Mouse (Mus musculus): Measurements from ENCODE around the gene Wnt11.

The Wnt11 gene

DNA sequence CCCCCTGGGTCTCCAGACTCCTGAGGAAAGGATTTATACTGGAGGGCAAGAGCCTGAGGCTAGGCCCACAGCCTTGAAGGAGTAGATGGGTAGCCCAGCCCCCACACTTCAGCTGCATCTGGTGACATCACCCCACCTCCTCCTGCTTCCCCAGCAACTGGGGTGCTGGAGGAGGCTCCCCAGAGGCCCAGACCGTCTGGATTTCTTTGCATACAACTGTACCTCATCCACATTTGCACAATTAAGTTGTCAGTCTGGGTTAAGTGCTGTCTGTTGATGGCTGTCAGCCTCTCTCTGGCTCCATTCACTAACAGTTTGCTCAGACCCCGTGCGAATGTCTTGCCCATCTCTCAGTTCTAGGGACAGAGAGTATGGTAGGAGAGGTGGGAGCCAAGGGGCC is 6.9 kb upstream of the Wnt11 start:
- no peak for DNase-seq (ENCODE audit: low read depth, low spot score)

DNA sequence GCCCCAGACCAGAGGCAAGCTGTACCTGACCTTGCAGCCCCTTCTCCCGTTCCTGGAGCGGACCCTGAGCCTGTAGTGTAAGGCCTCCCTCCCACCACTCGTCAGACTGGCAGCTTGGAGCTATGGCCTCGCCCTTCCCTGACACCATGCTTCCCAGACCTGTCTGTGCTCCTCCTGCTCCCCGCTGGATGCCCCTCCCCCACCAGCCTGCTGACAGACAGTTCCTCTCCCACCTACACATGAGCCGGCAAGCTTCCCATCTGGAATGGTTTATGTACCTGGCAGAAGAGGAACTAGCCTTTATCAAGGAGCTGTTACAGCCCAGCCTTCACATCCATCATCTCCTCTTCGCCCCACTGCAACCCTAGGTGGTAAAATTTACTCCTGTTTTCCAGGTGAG is 6.0 kb upstream of the Wnt11 start:
- no peak for DNase-seq (ENCODE audit: low read depth, low spot score)

DNA sequence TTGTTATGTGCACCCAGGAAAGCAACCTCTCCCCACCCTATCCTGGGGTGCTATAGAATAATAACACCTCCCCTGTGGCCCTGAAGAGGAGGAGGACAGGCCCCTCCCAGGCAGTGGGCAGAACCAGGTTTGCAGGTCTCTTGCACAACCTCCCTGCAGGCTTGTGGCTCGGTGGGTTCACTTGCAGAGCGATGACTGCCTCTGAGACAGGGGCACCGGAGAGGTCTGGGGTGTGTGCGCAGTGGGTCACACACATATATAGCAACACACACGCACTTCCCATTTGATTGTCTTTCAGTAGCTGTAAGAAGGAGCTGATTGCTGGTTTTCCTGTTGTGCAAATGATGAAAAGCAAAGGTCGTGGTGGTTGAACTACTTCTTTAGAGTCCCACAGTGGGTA is 3.6 kb upstream of the Wnt11 start:
- DNase-seq (ENCODE audit: low read depth, low spot score) = no peak

DNA sequence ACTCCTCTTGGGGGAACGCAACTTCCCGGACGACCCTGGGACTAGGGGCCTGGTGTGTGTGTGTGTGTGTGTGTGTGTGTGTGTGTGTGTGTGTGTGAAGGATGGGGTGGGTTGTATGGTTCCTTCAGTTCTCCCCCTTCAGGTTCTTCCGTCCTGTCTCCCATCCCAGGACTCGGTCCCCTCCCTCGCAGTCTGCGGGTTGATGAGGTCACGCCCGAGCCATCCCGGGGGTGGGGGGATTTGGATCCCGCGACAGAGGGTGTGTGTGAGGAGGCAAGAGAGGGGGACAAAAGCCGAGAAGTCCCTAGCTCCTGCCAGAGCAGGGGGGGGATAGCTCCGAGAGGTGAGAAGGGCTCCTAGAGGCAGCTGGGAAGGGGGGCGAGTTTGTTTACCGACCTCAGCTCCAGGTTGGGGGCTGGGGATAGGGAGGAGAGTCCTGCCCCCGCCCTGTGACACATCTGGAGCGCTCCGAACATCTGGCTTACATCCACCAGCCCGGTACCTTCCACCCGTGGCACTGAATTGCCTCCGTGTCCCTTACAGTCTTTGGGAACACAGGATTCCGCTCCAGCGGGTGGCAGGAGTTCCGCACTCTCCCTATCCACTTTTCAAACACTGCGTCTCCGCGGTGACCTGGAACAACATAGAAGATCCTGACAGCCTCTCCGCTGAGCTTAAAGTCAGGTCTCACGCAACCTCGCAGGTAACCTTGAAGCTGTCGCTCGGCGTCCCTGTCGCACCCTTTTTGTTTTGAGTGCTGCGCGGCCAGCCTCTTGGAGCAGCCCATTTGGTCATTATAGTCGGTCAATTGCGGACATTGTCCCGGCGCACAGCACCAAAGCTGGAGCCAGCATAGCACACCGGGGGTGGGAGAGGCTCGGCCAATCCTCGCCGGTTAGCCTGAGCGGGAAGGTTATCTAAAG is 868 bp downstream of the Wnt11 start:
- no peak for DNase-seq (ENCODE audit: low read depth, low spot score)

DNA sequence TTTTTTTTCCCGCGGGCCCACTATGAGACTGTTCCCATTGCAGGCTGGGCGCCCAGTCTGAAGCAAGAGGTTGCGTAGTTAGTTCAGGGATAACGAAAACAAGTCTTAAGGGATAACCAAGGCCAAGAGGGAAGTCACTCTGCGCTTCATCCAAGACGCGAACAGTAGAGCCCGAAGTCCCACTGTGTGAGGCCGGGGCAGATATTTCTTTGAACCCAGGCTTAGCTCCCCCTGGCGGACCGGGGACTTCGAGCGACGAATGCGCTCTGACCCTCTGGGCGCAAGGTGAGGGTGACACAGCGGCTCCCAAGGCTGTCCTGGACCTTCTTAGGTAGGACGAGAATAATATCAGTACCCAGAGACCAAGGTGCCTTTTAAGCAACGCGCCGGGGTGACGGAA is 1.7 kb downstream of the Wnt11 start:
- no peak for DNase-seq (ENCODE audit: low read depth, low spot score)

DNA sequence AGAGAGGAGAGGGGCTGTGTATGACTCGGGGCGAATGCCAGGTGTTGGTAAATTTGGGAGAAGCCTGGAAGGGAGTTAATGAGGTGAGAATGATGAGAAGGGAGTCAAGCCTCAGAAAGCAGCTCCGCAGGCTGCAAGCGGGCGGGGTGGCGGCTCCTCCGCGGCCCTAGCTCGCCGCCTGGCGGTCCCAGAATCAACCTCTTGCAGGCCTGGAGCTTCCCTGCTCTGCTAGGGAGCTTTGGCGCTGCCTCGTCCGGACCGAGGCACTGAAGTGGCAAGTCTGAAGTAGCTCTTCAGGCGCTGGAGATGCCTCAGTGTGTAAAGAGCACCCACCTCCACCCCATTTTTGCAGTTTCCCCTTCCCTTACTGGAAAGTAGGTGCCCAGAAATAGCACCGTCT is 3.0 kb downstream of the Wnt11 start:
- peak; percentile 56 for DNase-seq (ENCODE audit: low read depth, low spot score)

DNA sequence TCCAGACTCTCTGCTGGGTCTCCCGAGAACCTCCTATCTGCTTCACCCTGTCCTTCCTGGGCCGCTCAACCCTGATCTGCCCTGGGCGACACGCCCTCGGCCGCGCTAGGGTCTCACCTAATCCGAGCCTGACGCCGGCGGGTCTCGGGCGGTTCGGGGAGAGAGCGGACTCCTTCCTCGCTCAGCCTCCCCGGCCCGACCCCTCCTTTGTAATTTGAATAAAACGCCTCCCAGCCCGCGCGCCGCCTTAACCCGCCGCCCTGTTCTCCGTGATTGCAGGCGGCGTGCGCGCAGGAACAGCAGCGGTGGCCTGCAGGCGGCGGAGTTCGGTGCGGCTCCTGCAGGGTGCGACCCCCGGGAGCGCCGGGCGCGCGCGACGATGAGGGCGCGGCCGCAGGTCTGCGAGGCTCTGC is 3.8 kb downstream of the Wnt11 start:
- DNase-seq (ENCODE audit: low read depth, low spot score) = no peak

DNA sequence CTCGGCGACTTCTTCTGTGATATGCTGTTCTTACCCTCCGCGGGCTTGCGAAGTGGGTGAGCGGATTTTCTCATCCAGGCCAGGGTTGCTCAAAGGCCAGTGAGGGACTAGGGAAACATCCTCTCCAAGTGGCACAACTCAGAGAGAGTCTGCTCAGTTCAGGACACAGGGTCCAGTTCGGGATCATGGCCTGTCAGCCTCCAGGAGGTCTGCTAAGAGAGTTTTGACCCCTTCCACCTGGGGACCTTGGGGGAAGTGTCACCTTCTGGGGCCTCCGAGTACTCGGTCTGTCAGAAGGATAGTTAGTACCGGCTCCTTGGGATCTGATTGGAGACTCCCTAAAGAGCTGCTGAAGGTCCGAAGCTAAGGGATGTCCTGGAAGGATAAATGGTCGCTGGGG is 4.4 kb downstream of the Wnt11 start:
- no peak for DNase-seq (ENCODE audit: low read depth, low spot score)

DNA sequence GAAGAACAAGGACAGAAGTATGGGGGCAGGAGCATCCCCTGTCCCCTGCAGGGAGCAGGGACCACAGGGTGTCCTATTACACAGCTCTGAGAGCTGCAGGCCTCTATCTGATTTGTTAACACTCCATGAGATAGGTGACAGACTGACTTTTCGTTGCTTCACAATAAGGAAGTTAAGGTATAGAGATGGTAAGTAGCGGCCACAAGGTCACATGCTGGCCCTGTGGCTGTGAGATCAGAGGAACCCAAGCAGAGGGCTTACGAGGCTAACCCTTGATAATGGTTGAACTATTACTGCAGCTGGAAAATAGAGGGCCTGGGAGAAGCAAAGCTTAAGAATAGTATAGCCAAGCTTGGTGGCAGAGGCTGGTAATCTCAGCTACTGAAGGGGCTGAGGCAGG is 5.9 kb downstream of the Wnt11 start:
- DNase-seq (ENCODE audit: low read depth, low spot score) = no peak

DNA sequence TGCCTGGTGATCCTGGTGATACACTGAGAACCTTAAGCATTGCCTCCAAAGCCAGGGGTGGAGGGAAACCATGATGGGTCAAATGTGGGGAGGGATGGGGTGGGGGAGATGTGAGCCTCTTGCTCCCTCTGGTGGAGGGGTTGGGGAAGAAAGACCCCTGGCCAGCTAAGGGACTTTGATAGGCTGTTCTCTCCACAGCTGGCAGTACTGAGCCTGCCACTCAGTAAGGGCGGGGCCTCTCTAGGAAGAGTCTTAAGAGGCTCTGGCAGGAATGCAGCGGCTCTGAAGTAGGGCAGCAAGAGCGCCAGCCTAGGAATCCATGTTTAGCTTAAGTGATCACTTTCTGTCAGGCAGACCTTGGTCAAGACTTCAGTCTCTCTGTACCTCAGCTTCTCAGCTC is 6.9 kb downstream of the Wnt11 start:
- DNase-seq (ENCODE audit: low read depth, low spot score) = no peak

DNA sequence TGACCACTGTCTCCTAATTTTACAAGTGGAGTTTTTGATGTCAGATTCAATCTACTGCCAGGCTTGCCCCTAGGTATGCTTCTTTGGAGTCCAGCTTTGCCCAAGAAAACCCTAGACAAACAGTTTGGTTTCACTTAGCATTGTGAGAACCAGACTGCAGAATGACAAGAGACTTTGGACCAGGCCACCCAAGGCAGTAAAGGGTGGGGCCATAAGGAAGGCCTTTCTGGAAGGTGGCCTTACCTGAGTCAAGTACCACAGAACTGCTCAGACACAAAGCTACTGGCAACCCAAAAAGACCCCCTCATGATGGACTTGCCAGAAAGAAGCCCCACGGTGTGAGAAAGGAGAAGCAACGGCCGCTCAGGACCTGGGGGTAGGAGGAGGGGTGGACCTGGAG is 8.1 kb downstream of the Wnt11 start:
- no peak for DNase-seq (ENCODE audit: low read depth, low spot score)

DNA sequence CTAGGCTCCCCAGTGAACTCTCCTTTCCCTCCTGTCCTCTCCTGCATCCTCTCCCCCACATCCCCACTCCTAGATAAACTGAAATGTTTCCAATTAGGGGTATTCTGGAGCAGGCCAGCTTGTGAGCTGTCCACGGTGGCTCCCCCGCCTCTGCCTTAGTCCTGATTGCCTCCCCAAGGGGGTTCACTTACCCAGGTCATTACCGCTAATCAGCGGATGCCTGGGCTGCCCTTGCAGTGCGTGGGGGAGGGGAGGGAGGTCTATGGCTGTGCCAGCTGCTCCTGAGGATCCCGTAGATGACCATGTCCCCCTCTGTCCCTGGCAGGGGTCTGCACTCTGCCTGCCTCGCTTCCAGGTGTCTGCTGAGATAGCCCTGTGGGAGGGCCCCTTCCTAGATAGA is 8.7 kb downstream of the Wnt11 start:
- DNase-seq (ENCODE audit: low read depth, low spot score) = no peak

DNA sequence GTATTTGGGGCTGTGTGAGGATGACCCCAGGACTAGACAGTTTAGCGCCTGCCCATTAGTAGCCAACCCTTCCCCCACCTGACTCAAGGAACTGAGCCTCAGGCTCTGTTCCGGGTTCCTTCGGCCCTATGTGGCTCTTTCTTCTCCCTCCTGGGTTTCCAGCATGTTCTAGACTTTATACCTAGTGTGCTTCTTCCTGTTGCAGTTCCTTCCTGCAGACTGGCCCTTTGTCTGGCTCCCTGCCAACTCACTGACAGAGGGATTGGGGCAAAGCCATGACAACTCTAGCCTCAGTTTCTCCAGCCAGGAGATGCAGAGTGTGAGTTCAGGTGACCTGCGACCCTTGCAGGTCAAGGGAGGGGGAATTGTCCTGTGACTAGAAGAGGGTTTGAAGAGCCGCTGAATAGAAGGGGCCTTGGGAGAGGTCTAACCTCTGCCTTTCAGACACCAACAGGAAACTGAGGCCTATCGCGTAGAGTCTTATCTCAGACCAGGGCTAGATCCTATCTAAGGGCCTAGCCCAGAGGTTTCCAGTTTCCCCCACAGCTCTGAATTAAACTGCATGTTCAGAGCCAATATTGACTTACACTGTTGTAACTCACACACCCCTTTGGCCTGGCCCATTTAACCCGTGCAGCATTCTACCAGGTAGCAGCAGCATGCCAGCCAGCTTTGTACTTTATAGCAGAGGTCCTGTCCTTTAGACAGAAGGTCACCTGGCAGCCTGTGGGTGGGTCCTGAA is 14.2 kb downstream of the Wnt11 start:
- DNase-seq (ENCODE audit: low read depth, low spot score) = no peak

DNA sequence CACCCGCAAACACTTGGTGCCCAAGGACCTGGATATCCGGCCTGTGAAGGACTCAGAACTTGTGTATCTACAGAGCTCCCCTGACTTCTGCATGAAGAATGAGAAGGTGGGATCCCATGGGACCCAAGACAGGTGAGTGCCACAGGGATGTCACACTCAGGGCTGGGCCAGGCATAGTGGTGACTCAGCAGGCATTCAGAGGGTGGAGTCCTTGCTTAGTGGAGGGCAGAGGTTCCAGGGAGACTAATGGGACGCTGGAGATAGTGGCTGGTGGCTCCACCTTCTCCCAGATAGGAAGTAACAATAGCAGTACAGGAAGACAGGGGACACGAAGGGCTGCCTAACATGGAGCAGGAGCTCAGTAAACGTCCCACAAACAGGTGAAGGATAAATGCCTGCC is 15.5 kb downstream of the Wnt11 start:
- DNase-seq (ENCODE audit: low read depth, low spot score) = no peak

DNA sequence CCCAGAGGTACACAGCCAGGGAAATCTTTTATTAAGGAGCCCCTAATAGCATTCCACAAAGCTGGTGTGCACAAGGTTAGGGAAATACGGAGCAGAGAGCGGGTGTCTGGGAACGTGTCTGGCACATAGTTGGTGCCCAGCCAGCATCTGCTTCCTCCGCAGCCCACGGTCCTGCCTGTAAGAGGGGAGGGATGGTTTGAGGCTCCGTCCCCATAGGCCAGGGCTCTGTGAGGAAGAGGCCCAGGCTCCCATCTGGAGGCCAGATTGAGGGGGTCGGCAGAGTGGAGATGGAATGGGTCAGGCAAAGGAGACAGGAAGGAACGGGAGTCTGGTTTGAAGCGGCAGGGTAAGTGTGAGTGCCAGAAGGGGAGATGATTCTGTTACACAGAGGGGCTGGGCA is 16.3 kb downstream of the Wnt11 start:
- no peak for DNase-seq (ENCODE audit: low read depth, low spot score)

DNA sequence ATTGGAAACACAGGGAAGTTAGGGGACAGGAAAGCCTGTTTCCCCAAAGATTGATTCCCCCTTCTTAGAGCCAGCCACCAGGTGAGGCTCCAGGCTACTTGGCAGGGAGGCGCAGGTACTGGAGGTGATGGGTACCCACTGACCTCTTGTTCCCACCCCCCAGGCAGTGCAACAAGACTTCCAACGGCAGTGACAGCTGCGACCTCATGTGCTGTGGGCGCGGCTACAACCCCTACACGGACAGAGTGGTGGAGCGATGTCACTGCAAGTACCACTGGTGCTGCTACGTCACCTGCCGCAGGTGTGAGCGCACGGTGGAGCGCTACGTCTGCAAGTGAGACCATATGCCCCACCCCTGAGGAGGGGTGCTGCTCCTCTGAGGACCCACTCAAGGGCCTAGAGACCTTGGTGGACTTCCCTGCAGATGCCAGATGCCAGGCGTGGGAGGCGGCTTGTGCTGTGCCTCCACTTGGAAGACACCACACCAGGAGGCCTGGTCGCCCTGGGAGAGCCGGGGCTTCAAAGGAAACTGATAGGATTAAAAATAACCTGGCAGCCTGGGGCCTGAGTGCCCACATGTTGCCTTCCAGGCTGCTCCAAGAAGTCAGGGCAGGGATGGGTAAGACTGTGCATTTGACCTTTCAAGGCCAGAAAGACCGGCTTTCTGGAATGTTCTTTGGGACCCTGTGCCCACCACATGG is 18.2 kb downstream of the Wnt11 start:
- DNase-seq (ENCODE audit: low read depth, low spot score) = no peak

DNA sequence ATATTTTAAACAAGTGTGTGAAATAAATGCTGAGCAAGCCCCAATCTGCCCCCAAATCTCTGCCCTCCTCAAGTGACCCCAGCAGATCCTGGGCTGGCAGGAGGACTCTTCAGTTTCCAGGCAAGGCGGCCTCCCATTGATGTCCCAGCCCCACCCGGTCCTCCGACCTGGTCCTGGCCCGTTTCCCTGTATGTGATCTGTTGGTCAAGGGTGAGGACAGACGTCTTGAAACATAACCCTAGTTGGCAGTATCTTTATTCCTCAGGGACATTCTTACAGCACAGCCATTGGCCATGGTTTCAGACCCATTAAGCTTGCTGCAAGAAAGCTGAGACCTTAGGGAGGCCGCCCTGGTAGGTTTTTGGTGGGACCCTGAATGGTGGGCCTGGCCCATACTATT is 18.9 kb downstream of the Wnt11 start:
- no peak for DNase-seq (ENCODE audit: low read depth, low spot score)

DNA sequence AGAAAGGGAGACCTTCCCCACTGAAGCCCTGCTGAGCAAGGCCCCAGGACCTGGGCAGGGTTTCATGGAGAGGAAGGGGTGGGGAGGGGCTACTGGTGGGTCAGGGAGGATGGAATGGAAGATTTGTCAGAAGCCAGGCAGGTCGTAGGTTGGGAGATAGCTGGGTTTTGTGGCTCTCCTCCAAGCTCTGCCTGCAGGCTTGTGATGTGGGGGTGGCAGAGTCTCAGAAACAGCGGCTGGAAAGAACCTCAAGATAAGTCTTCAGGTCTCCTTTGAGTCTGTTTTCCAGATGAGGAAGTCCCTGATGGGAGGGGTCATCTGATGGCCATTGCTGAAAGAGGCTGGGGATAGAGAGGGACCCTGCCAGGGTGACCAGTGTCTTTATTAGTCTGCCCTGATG is 20.5 kb downstream of the Wnt11 start:
- no peak for DNase-seq (ENCODE audit: low read depth, low spot score)

DNA sequence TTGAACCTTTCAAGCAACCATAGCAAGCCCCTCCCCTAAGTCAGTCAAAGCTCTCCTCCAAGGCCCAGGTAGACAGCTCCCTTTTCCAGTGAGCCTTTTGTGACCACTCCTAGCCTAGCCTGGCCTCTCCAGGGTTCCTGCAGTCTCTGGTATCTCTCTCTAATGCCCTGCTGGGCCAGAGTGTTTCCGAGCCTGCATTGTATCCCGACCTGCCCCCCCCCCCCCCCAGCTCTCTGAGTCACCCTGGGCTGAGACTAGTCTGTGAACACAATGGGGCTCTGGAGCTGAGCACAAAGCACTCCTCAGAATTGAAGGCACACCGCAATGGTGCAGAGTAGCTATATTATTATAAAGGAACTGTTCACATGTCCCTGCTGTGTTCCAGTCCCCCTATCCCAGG is 21.2 kb downstream of the Wnt11 start:
- no peak for DNase-seq (ENCODE audit: low read depth, low spot score)

DNA sequence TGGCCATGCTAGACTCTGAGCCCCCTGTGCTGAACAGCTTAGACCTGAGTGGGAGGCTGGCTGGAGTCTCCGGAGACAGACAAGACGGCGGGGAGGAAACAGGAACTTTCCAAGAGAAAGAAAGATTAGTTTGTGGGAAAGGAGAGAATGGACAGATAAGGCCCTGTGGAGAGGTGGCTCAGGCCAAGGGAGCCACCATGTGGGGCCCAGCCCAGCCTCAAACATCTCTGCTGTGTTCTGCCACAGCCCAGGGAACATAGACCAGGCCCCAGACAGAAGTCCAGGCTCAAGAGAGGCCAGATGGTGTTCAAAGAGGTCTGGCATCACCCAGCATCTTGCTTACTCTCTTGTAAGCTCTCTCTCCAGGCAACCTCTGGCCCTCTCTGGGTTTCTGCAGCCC is 22.2 kb downstream of the Wnt11 start:
- no peak for DNase-seq (ENCODE audit: low read depth, low spot score)

DNA sequence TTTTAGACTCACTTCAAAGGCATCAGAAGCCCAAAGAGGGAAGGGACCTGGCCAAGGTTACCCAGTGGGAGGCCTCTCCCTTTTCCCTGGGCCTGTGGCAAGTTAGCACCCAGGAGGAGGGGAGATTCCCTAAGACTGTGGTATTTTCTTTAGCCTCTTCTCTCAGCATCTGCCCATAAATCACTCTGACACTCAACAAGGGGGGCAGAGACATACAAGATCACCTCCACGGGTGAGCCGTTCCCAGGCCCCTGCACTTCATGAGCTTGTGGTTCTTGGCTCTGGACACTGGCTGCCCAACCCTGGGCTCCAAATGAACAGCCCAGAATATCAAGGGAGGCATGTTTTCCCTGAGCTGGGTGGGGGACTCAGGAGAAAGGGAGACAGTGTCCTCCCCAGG is 26.1 kb downstream of the Wnt11 start:
- peak; percentile 4 for DNase-seq (ENCODE audit: low read depth, low spot score)

DNA sequence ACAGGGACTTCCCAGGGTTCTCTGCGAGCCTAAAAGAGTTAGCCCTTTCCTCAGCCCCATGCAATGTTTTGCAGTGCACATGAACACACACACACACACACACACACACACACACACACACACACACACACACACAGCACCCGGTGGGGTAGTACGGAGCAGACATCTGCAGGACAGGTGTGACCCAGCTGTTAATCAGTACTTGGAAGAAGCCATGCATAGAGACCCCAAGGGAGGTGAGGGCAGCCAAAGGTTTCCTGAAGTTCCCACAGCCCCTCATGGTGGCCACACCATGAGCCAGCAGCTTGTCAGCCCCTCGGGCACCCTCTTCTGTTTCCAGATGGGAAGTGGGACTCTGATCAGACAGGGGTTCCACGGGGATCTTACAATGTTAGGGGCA is 28.1 kb downstream of the Wnt11 start:
- no peak for DNase-seq (ENCODE audit: low read depth, low spot score)

Measured in 3T3-L1 (cell line).